Mouse (Mus musculus): ENCODE data around the gene Cdh11. TPM values are rescaled to one million over a fixed set of nuclear protein-coding genes. Genes with fewer than 3 reads are reported as not detected.
A peak's percentile ranks its signal among the peaks of the same experiment; 100 is the strongest.
"Not testable (repeated sequence)": the region's sequence is repeated elsewhere in the genome, so short reads cannot be mapped to it uniquely, and the experiment has no call there.

Gene Cdh11
- total RNA-seq, 2 experiments from 2014 or later: 14.6 to 20.0 TPM

- DNase-seq: no peak
Observed at GRCm38 (mm10) chr8:102715956-102716355, 69.5 kb downstream of the Cdh11 start.

GRCm38 (mm10) chr8:102707305-102707704, 78.1 kb downstream of the Cdh11 start:
- no peak for DNase-seq

- DNase-seq: no peak
Observed at GRCm38 (mm10) chr8:102705376-102705905, 80.0 kb downstream of the Cdh11 start.

GRCm38 (mm10) chr8:102700245-102700644, 85.2 kb downstream of the Cdh11 start:
- DNase-seq: no peak

- no peak for DNase-seq
Observed at GRCm38 (mm10) chr8:102698232-102698837, 87.1 kb downstream of the Cdh11 start.

GRCm38 (mm10) chr8:102693465-102693864, 92.0 kb downstream of the Cdh11 start:
- DNase-seq: no peak

GRCm38 (mm10) chr8:102685491-102685890, 100.0 kb downstream of the Cdh11 start:
- DNase-seq: not testable (repeated sequence)

GRCm38 (mm10) chr8:102685023-102685422, 100.4 kb downstream of the Cdh11 start:
- no peak for DNase-seq

GRCm38 (mm10) chr8:102677148-102677547, 108.3 kb downstream of the Cdh11 start:
- no peak for DNase-seq

- DNase-seq: not testable (repeated sequence)
Observed at GRCm38 (mm10) chr8:102664561-102664960, 120.9 kb downstream of the Cdh11 start.

GRCm38 (mm10) chr8:102656529-102656928, 128.9 kb downstream of the Cdh11 start:
- no peak for DNase-seq

- no peak for DNase-seq
Observed at GRCm38 (mm10) chr8:102651964-102652363, 133.5 kb downstream of the Cdh11 start.

GRCm38 (mm10) chr8:102627151-102627550, 158.3 kb downstream of the Cdh11 start:
- no peak for DNase-seq

GRCm38 (mm10) chr8:102612146-102612545, 173.3 kb downstream of the Cdh11 start:
- DNase-seq: no peak

- no peak for DNase-seq
Observed at GRCm38 (mm10) chr8:102601327-102601726, 184.1 kb downstream of the Cdh11 start.

GRCm38 (mm10) chr8:102596523-102596922, 188.9 kb downstream of the Cdh11 start:
- DNase-seq: peak; percentile 71 to 85

GRCm38 (mm10) chr8:102593899-102594298, 191.5 kb downstream of the Cdh11 start:
- no peak for DNase-seq

Small RNA genes within 50 kb of the gene (microRNA-seq; reads per million reads assigned to microRNA genes)
- not detected for gene Gm26301

Measured in adrenal gland, postnatal 36 days (tissue).